Mouse (Mus musculus): ENCODE results near the gene Serinc2. TPM values are rescaled to one million over a fixed set of nuclear protein-coding genes. Genes with fewer than 3 reads are reported as not detected.

Serinc2 gene
- polyA plus RNA-seq, 1 experiment from 2014 or later: 50.9 TPM

GRCm38 (mm10) chr4:130292271-130292670, 13.3 kb upstream of the Serinc2 start:
- Histone ChIP-seq H3K4me2 (no peak overlapping the region), H3K4me1 (ENCODE audit: control insufficient read depth, insufficient read depth, low read length) (no peaks in the 10 kb centered on the region), H3K36me3 (ENCODE audit: control insufficient read depth, insufficient read depth, low read length) (no peaks in the 10 kb centered on the region), H3K9me3 (ENCODE audit: control insufficient read depth, low read length) (no peaks in the 10 kb centered on the region), H3K27ac (ENCODE audit: low read depth, low read length) (no peak overlapping the region), H3K9ac (ENCODE audit: low read length) (no peak overlapping the region), H3K4me3 (ENCODE audit: low read depth, low read length) (no peak overlapping the region), H3K27me3 (ENCODE audit: control insufficient read depth, insufficient read depth, low read length) (no peaks in the 10 kb centered on the region)
- WGBS: 6% methylated on average over 4 of the region's 4 CpGs
- ATAC-seq (ENCODE audit: low FRiP score) (no peak), DNase-seq (ENCODE audit: low spot score, missing footprints) (peak; percentile 99)

GRCm38 (mm10) chr4:130289824-130290223, 10.8 kb upstream of the Serinc2 start:
- Histone ChIP-seq H3K36me3 (ENCODE audit: control insufficient read depth, insufficient read depth, low read length) (no peaks in the 10 kb centered on the region), H3K27me3 (ENCODE audit: control insufficient read depth, insufficient read depth, low read length) (no peaks in the 10 kb centered on the region), H3K4me1 (ENCODE audit: control insufficient read depth, insufficient read depth, low read length) (no peaks in the 10 kb centered on the region), H3K4me2 (no peak overlapping the region), H3K9me3 (ENCODE audit: control insufficient read depth, low read length) (no peaks in the 10 kb centered on the region), H3K4me3 (ENCODE audit: low read depth, low read length) (no peak overlapping the region), H3K9ac (ENCODE audit: low read length) (no peak overlapping the region), H3K27ac (ENCODE audit: low read depth, low read length) (no peak overlapping the region)
- DNase-seq (ENCODE audit: low spot score, missing footprints) (no peak), ATAC-seq (ENCODE audit: low FRiP score) (no peak)
- 77% methylated on average over 3 of the region's 3 CpGs for WGBS

- no peaks in the 10 kb centered on the region for H3K4me1 ChIP-seq (ENCODE audit: control insufficient read depth, insufficient read depth, low read length)
- H3K27ac ChIP-seq (ENCODE audit: low read depth, low read length): no peak overlapping the region
- 46% methylated on average over 3 of the region's 3 CpGs for WGBS
- no peaks in the 10 kb centered on the region for H3K27me3 ChIP-seq (ENCODE audit: control insufficient read depth, insufficient read depth, low read length)
- DNase-seq (ENCODE audit: low spot score, missing footprints) (no peak), ATAC-seq (ENCODE audit: low FRiP score) (no peak)
- no peak overlapping the region for H3K4me2 ChIP-seq
- H3K4me3 ChIP-seq (ENCODE audit: low read depth, low read length): no peak overlapping the region
- H3K36me3 ChIP-seq (ENCODE audit: control insufficient read depth, insufficient read depth, low read length): no peaks in the 10 kb centered on the region
- H3K9ac ChIP-seq (ENCODE audit: low read length): no peak overlapping the region
- H3K9me3 ChIP-seq (ENCODE audit: control insufficient read depth, low read length): no peaks in the 10 kb centered on the region
Measured at GRCm38 (mm10) chr4:130286531-130286930, 7.5 kb upstream of the Serinc2 start.

GRCm38 (mm10) chr4:130283826-130284225, 4.8 kb upstream of the Serinc2 start:
- H3K9me3 ChIP-seq (ENCODE audit: control insufficient read depth, low read length): no peaks in the 10 kb centered on the region
- ATAC-seq (ENCODE audit: low FRiP score): no peak
- no peak overlapping the region for H3K4me3 ChIP-seq (ENCODE audit: low read depth, low read length)
- H3K36me3 ChIP-seq (ENCODE audit: control insufficient read depth, insufficient read depth, low read length): no peaks in the 10 kb centered on the region
- DNase-seq (ENCODE audit: low spot score, missing footprints): no peak
- 80% methylated on average over 9 of the region's 9 CpGs for WGBS
- H3K4me2 ChIP-seq: no peak overlapping the region
- H3K27ac ChIP-seq (ENCODE audit: low read depth, low read length): no peak overlapping the region
- H3K27me3 ChIP-seq (ENCODE audit: control insufficient read depth, insufficient read depth, low read length): no peaks in the 10 kb centered on the region
- no peaks in the 10 kb centered on the region for H3K4me1 ChIP-seq (ENCODE audit: control insufficient read depth, insufficient read depth, low read length)
- H3K9ac ChIP-seq (ENCODE audit: low read length): no peak overlapping the region

- Histone ChIP-seq H3K9ac (ENCODE audit: low read length) (no peak overlapping the region), H3K4me2 (no peak overlapping the region), H3K27me3 (ENCODE audit: control insufficient read depth, insufficient read depth, low read length) (no peaks in the 10 kb centered on the region), H3K9me3 (ENCODE audit: control insufficient read depth, low read length) (no peaks in the 10 kb centered on the region), H3K4me3 (ENCODE audit: low read depth, low read length) (no peak overlapping the region), H3K27ac (ENCODE audit: low read depth, low read length) (no peak overlapping the region), H3K4me1 (ENCODE audit: control insufficient read depth, insufficient read depth, low read length) (no peaks in the 10 kb centered on the region), H3K36me3 (ENCODE audit: control insufficient read depth, insufficient read depth, low read length) (no peaks in the 10 kb centered on the region)
- DNase-seq (ENCODE audit: low spot score, missing footprints) (no peak), ATAC-seq (ENCODE audit: low FRiP score) (no peak)
- whole genome bisulfite sequencing: 83% methylated on average over 5 of the region's 5 CpGs
Measured at GRCm38 (mm10) chr4:130282856-130283255, 3.9 kb upstream of the Serinc2 start.

GRCm38 (mm10) chr4:130276573-130277176, 2.3 kb downstream of the Serinc2 start:
- H3K27ac ChIP-seq (ENCODE audit: low read depth, low read length): no peak overlapping the region
- no peak overlapping the region for H3K4me2 ChIP-seq
- no peaks in the 10 kb centered on the region for H3K36me3 ChIP-seq (ENCODE audit: control insufficient read depth, insufficient read depth, low read length)
- peaks cover 14% of the 10 kb centered on the region for H3K4me1 ChIP-seq (ENCODE audit: control insufficient read depth, insufficient read depth, low read length)
- H3K4me3 ChIP-seq (ENCODE audit: low read depth, low read length): no peak overlapping the region
- DNase-seq (ENCODE audit: low spot score, missing footprints): peak; percentile 64
- H3K9ac ChIP-seq (ENCODE audit: low read length): no peak overlapping the region
- 70% methylated on average over 7 of the region's 7 CpGs for WGBS
- ATAC-seq (ENCODE audit: low FRiP score): no peak
- H3K9me3 ChIP-seq (ENCODE audit: control insufficient read depth, low read length): no peaks in the 10 kb centered on the region
- no peaks in the 10 kb centered on the region for H3K27me3 ChIP-seq (ENCODE audit: control insufficient read depth, insufficient read depth, low read length)

- ATAC-seq (ENCODE audit: low FRiP score): no peak
- H3K4me3 ChIP-seq (ENCODE audit: low read depth, low read length): peak overlapping the region; percentile 61
- H3K4me1 ChIP-seq (ENCODE audit: control insufficient read depth, insufficient read depth, low read length): peaks cover 14% of the 10 kb centered on the region
Measured at GRCm38 (mm10) chr4:130275823-130276105, 3.2 kb downstream of the Serinc2 start.

GRCm38 (mm10) chr4:130275016-130275822, 3.8 kb downstream of the Serinc2 start:
- peak; percentile 54 for ATAC-seq (ENCODE audit: low FRiP score)
- peak; percentile 96 for DNase-seq (ENCODE audit: low spot score, missing footprints)
- 1% methylated on average over 62 of the region's 62 CpGs for WGBS
- peak overlapping the region; percentile 61 for H3K4me3 ChIP-seq (ENCODE audit: low read depth, low read length)
- H3K36me3 ChIP-seq (ENCODE audit: control insufficient read depth, insufficient read depth, low read length): no peaks in the 10 kb centered on the region
- H3K27me3 ChIP-seq (ENCODE audit: control insufficient read depth, insufficient read depth, low read length): no peaks in the 10 kb centered on the region
- peaks cover 14% of the 10 kb centered on the region for H3K4me1 ChIP-seq (ENCODE audit: control insufficient read depth, insufficient read depth, low read length)
- peak overlapping the region; percentile 93 for H3K27ac ChIP-seq (ENCODE audit: low read depth, low read length)
- H3K9ac ChIP-seq (ENCODE audit: low read length): peak overlapping the region; percentile 95
- no peaks in the 10 kb centered on the region for H3K9me3 ChIP-seq (ENCODE audit: control insufficient read depth, low read length)
- H3K4me2 ChIP-seq: peak overlapping the region; percentile 51

More at GRCm38 (mm10) chr4:130275823-130276105, 3.2 kb downstream of the Serinc2 start:
- Histone ChIP-seq H3K9ac (ENCODE audit: low read length) (peak overlapping the region; percentile 95), H3K27ac (ENCODE audit: low read depth, low read length) (no peak overlapping the region), H3K4me2 (peak overlapping the region; percentile 51), H3K9me3 (ENCODE audit: control insufficient read depth, low read length) (no peaks in the 10 kb centered on the region), H3K27me3 (ENCODE audit: control insufficient read depth, insufficient read depth, low read length) (no peaks in the 10 kb centered on the region), H3K36me3 (ENCODE audit: control insufficient read depth, insufficient read depth, low read length) (no peaks in the 10 kb centered on the region)
- WGBS: 47% methylated on average over 5 of the region's 5 CpGs
- peak; percentile 90 for DNase-seq (ENCODE audit: low spot score, missing footprints)

GRCm38 (mm10) chr4:130274346-130275015, 4.5 kb downstream of the Serinc2 start:
- Histone ChIP-seq H3K27me3 (ENCODE audit: control insufficient read depth, insufficient read depth, low read length) (no peaks in the 10 kb centered on the region), H3K4me2 (peak overlapping the region; percentile 51), H3K4me1 (ENCODE audit: control insufficient read depth, insufficient read depth, low read length) (peaks cover 14% of the 10 kb centered on the region), H3K4me3 (ENCODE audit: low read depth, low read length) (peak overlapping the region; percentile 61), H3K27ac (ENCODE audit: low read depth, low read length) (peak overlapping the region; percentile 93), H3K9ac (ENCODE audit: low read length) (peak overlapping the region; percentile 95), H3K9me3 (ENCODE audit: control insufficient read depth, low read length) (no peaks in the 10 kb centered on the region), H3K36me3 (ENCODE audit: control insufficient read depth, insufficient read depth, low read length) (no peaks in the 10 kb centered on the region)
- ATAC-seq (ENCODE audit: low FRiP score) (peak; percentile 87), DNase-seq (ENCODE audit: low spot score, missing footprints) (peak; percentile 97)
- under 1% methylated on average over 29 of the region's 29 CpGs for WGBS
